Mouse (Mus musculus): ENCODE results near the gene Ssr1. TPM values are rescaled to one million over a fixed set of nuclear protein-coding genes. Genes with fewer than 3 reads are reported as not detected.

Ssr1 gene
- polyA plus RNA-seq, 1 experiment from 2014 or later, result 114 TPM

- no peak overlapping the region for H3K4me3 ChIP-seq (ENCODE audit: inconsistent target)
- no peak overlapping the region for H3K27ac ChIP-seq
- peaks cover 59% of the 10 kb centered on the region for H3K36me3 ChIP-seq (ENCODE audit: inconsistent target)
- WGBS (ENCODE audit: missing documents), result 93% methylated on average over 8 of the region's 8 CpGs
- peaks cover 1% of the 10 kb centered on the region; the same call in 1 of the 2 replicates for H3K79me2 ChIP-seq (ENCODE audit: inconsistent target)
Measured at GRCm38 (mm10) chr13:37945392-37945791, 48.6 kb downstream of the Ssr1 start.

- peaks cover 56% of the 10 kb centered on the region for H3K36me3 ChIP-seq (ENCODE audit: inconsistent target)
- H3K27ac ChIP-seq, result no peak overlapping the region
- peaks cover 6% of the 10 kb centered on the region; the same call in 1 of the 2 replicates for H3K79me2 ChIP-seq (ENCODE audit: inconsistent target)
- WGBS (ENCODE audit: missing documents), result 80% methylated on average over 1 of the region's 1 CpGs
- no peak overlapping the region for H3K4me3 ChIP-seq (ENCODE audit: inconsistent target)
Measured at GRCm38 (mm10) chr13:37944306-37944705, 49.7 kb downstream of the Ssr1 start.

DNA sequence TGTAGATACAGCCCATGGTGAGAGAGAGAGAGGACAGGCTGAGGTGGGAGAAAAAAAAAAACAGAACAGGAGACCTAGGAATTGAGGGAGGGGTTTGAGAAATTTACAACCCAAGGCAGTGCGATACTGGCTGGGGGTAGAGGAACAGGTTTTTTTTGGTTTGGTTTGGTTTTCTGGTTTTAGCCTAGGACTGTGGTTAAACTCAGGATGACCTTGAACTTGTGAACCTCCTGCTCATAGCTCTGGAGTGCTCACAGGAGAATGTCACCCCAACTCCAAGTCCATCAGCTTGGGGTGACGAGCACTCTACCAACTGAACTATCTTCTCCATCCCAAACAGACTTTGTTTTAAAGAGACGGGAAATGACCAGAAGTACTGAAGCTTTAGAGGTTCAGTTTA, 50.6 kb downstream of the Ssr1 start:
- 95% methylated on average over 3 of the region's 3 CpGs for WGBS (ENCODE audit: missing documents)
- peaks cover 53% of the 10 kb centered on the region for H3K36me3 ChIP-seq (ENCODE audit: inconsistent target)
- H3K79me2 ChIP-seq (ENCODE audit: inconsistent target), result peaks cover 6% of the 10 kb centered on the region; the same call in 1 of the 2 replicates
- H3K4me3 ChIP-seq (ENCODE audit: inconsistent target), result no peak overlapping the region
- no peak overlapping the region for H3K27ac ChIP-seq

DNA sequence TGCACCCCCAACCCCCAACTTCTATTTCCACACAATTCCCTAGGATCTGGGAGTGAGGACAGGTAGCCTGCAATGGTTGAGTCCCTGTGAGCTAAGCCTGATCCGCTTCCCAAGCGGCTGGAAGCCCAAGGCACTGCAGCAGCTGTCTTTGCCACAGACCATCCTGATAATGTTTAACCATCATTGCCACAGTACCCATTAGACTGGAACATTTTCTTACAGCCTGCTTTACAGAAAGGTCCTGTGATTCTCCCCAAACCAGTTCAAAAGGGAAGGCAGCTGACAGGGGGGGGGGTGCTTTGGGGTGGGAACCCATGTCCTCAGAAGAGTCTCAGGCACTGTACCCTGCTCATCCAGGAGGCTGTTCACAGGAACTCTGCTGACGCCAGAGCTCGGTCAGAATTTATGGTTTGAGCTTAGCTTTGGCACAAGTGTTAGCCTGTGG, 51.1 kb downstream of the Ssr1 start:
- WGBS (ENCODE audit: missing documents), result 97% methylated on average over 4 of the region's 4 CpGs
- Histone ChIP-seq H3K36me3 (ENCODE audit: inconsistent target) (peaks cover 51% of the 10 kb centered on the region), H3K4me3 (ENCODE audit: inconsistent target) (no peak overlapping the region), H3K27ac (no peak overlapping the region), H3K79me2 (ENCODE audit: inconsistent target) (peaks cover 6% of the 10 kb centered on the region; the same call in 1 of the 2 replicates)

DNA sequence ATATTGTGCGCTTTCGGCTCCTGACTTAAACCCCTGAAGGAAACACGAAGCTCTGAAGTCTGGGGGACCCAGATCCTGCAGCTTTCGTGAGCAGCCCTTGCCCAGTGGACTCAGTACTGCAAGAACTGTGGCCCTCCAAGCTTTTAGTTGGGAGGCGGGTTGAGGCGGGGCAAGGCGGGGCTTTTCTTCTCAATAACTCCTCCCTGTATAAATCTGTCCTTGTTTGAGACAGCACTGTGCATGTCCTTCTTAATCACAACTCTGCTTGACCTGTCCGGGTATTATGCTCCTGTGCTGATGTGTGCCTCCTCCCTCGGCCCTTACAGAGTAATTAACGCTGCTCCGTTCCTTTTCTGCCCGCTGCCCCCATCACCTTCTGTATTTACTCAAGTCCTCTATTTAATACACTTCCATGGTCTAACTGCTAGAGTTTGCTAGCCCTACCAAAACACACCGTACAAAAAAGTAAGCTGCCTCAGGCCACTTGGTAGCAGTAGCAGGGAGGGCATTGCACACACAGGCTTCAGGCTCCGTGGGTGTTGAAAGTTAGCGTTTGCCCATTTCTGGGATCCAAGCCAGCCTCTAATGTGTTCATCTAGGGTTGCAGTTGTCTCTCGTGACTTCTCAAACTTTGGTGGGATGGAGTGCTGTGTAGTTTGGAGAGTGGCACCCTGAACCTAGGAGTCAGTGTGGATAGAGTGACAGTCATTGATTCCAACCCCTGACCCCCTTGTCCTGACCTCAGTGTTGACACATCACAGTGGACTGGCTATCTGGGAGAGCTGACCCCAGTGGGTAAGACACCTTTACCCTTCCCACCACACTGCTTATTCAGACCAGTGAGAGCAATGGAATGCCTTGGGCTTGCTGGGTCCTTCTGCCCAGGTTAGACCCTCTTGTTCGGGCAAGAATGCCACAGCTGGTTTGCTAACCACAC, 51.8 kb downstream of the Ssr1 start:
- Histone ChIP-seq H3K36me3 (ENCODE audit: inconsistent target) (peaks cover 44% of the 10 kb centered on the region), H3K27ac (no peak overlapping the region)
- WGBS (ENCODE audit: missing documents), result 89% methylated on average over 17 of the region's 17 CpGs

DNA sequence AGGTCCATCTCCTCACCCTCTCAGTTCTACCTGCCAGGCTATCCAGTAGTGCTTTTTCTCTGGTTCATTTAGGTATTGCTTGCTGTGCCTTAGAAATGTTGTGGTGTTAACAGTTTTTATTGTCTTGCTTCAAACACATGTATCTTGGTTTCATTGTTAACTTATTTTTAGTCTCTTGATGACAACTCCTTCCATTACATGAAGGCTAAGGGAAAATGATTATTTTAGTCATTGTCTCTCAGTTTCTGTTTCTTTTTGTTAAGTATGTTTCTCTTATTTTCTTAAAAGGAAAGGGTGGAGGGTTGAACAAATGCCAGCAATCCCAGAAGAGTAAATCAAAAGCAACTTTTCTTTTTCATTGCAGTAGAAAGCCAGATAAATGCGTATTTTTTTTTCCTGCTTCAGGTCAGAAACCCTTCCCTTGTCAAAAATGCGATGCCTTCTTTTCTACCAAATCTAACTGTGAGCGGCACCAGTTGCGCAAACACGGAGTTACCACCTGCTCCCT, 52.8 kb downstream of the Ssr1 start:
- Histone ChIP-seq H3K27ac (no peak overlapping the region), H3K79me2 (ENCODE audit: inconsistent target) (peaks cover 10% of the 10 kb centered on the region; the same call in 1 of the 2 replicates), H3K36me3 (ENCODE audit: inconsistent target) (peaks cover 50% of the 10 kb centered on the region), H3K4me3 (ENCODE audit: inconsistent target) (no peak overlapping the region)
- 90% methylated on average over 5 of the region's 5 CpGs for WGBS (ENCODE audit: missing documents)

More for the DNA sequence above, 51.8 kb downstream of the Ssr1 start:
- H3K79me2 ChIP-seq (ENCODE audit: inconsistent target), result peaks cover 6% of the 10 kb centered on the region; the same call in 1 of the 2 replicates
- no peak overlapping the region for H3K4me3 ChIP-seq (ENCODE audit: inconsistent target)

- Histone ChIP-seq H3K4me3 (ENCODE audit: inconsistent target) (no peak overlapping the region), H3K36me3 (ENCODE audit: inconsistent target) (peaks cover 56% of the 10 kb centered on the region), H3K79me2 (ENCODE audit: inconsistent target) (peaks cover 15% of the 10 kb centered on the region; the same call in 1 of the 2 replicates), H3K27ac (no peak overlapping the region)
- WGBS (ENCODE audit: missing documents), result 93% methylated on average over 5 of the region's 5 CpGs
Measured at GRCm38 (mm10) chr13:37940649-37941048, 53.4 kb downstream of the Ssr1 start.

GRCm38 (mm10) chr13:37940167-37940566, 53.9 kb downstream of the Ssr1 start:
- 98% methylated on average over 2 of the region's 2 CpGs for WGBS (ENCODE audit: missing documents)
- Histone ChIP-seq H3K36me3 (ENCODE audit: inconsistent target) (peaks cover 60% of the 10 kb centered on the region), H3K4me3 (ENCODE audit: inconsistent target) (no peak overlapping the region), H3K79me2 (ENCODE audit: inconsistent target) (peaks cover 19% of the 10 kb centered on the region; the same call in 1 of the 2 replicates), H3K27ac (no peak overlapping the region)

DNA sequence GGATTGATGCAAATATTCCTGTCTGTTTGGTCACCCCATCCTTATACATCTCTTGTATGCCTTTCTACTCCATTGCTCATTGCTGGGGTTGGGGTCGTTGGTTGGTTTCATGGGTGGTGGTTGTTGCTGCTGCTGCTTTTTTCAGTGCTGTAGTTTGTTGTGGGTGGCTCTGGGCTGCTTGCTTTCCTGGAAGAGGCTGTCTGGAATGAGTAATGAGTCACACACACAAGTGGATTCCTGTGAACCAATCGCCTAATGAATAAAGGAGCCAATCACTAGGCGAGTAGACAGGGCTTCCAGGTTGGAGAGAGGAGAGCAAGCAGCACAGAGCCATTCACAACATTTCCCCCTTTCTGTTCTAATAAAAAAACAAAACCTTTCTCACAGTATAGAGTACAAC, 57.7 kb downstream of the Ssr1 start:
- 89% methylated on average over 3 of the region's 3 CpGs for WGBS (ENCODE audit: missing documents)
- Histone ChIP-seq H3K4me3 (ENCODE audit: inconsistent target) (no peak overlapping the region), H3K36me3 (ENCODE audit: inconsistent target) (peaks cover 73% of the 10 kb centered on the region), H3K27ac (no peak overlapping the region), H3K79me2 (ENCODE audit: inconsistent target) (peaks cover 49% of the 10 kb centered on the region; the same call in 1 of the 2 replicates)

GRCm38 (mm10) chr13:37934920-37935319, 59.1 kb downstream of the Ssr1 start:
- no peak overlapping the region for H3K4me3 ChIP-seq (ENCODE audit: inconsistent target)
- peaks cover 77% of the 10 kb centered on the region for H3K36me3 ChIP-seq (ENCODE audit: inconsistent target)
- H3K27ac ChIP-seq, result no peak overlapping the region
- 89% methylated on average over 8 of the region's 8 CpGs for WGBS (ENCODE audit: missing documents)
- H3K79me2 ChIP-seq (ENCODE audit: inconsistent target), result peaks cover 57% of the 10 kb centered on the region; the same call in 1 of the 2 replicates

GRCm38 (mm10) chr13:37934075-37934474, 59.9 kb downstream of the Ssr1 start:
- Histone ChIP-seq H3K36me3 (ENCODE audit: inconsistent target) (peaks cover 82% of the 10 kb centered on the region), H3K79me2 (ENCODE audit: inconsistent target) (peaks cover 63% of the 10 kb centered on the region; the same call in 1 of the 2 replicates), H3K4me3 (ENCODE audit: inconsistent target) (no peak overlapping the region), H3K27ac (no peak overlapping the region)
- 93% methylated on average over 2 of the region's 4 CpGs for WGBS (ENCODE audit: missing documents)

DNA sequence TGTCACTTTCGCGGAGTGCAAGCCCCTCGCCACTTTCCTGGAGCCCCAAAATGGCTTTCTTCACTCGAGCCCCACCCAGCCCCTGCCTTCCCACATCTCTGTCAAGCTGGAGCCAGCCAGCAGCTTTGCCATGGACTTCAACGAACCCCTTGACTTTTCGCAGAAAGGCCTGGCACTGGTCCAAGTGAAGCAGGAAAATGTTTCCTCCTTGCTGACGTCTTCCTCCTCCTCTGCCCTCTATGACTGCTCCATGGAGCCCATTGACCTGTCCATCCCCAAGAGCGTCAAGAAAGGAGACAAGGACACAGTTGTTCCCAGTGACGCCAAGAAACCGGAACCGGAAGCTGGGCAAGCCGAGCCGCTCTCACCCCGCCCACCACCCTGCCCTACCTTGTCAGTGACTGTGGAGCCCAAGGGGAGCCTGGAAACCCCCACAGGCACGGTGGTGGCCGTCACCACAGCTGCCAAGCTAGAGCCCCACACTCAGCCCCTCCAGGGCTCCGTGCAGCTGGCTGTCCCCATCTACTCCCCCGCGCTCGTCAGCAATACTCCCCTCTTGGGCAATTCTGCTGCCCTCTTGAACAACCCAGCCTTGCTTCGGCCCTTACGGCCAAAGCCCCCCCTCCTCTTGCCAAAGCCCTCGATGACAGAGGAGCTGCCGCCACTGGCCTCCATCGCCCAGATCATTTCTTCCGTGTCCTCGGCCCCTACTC, 62.7 kb downstream of the Ssr1 start:
- 89% methylated on average over 23 of the region's 27 CpGs for WGBS (ENCODE audit: missing documents)
- Histone ChIP-seq H3K79me2 (ENCODE audit: inconsistent target) (peaks cover 62% of the 10 kb centered on the region; the same call in 1 of the 2 replicates), H3K36me3 (ENCODE audit: inconsistent target) (peaks cover 87% of the 10 kb centered on the region), H3K27ac (no peak overlapping the region), H3K4me3 (ENCODE audit: inconsistent target) (no peak overlapping the region)

DNA sequence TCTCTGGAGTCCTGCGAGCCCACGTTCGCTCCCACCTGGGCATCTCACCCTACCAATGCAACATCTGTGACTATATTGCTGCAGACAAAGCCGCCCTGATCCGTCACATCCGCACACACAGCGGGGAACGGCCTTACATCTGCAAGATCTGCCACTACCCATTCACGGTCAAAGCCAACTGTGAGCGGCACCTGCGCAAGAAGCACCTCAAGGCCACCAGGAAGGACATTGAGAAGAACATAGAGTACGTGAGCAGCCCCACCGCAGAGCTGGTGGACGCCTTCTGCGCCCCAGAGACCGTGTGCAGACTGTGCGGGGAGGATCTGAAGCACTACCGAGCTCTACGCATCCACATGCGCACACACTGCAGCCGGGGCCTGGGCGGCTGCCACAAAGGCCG, 63.4 kb downstream of the Ssr1 start:
- peaks cover 87% of the 10 kb centered on the region for H3K36me3 ChIP-seq (ENCODE audit: inconsistent target)
- H3K27ac ChIP-seq, result no peak overlapping the region
- 96% methylated on average over 23 of the region's 23 CpGs for WGBS (ENCODE audit: missing documents)

DNA sequence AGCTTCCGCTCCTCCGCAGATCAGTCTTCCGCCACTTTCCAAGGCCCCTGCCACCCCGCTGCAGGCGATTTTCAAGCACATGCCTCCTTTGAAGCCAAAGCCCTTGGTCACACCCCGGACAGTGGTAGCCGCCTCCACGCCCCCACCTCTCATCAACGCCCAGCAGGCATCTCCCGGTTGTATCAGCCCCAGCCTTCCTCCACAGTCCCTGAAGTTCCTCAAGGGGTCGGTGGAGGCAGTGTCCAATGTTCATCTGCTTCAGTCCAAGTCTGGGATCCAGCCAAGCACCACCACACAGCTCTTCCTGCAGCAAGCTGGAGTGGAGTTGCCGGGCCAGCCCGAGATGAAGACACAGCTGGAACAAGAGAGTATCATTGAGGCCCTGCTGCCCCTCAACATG, 63.9 kb downstream of the Ssr1 start:
- no peak overlapping the region for H3K27ac ChIP-seq
- 94% methylated on average over 12 of the region's 13 CpGs for WGBS (ENCODE audit: missing documents)
- H3K79me2 ChIP-seq (ENCODE audit: inconsistent target), result peaks cover 54% of the 10 kb centered on the region; the same call in 1 of the 2 replicates
- no peak overlapping the region for H3K4me3 ChIP-seq (ENCODE audit: inconsistent target)
- peaks cover 87% of the 10 kb centered on the region for H3K36me3 ChIP-seq (ENCODE audit: inconsistent target)

More for the DNA sequence above, 63.4 kb downstream of the Ssr1 start:
- Histone ChIP-seq H3K79me2 (ENCODE audit: inconsistent target) (peaks cover 58% of the 10 kb centered on the region; the same call in 1 of the 2 replicates), H3K4me3 (ENCODE audit: inconsistent target) (no peak overlapping the region)
